Mouse (Mus musculus) CH12.LX (cell line): ENCODE measurements at regions not wholly inside any gene's neighbourhood (a gene's known extent, or its start where the extent isn't known, plus 50 kb on each side); places are given as distances from the start of the nearest gene placed in this dataset.

Experiments used
- DNase-seq: peaks from one replicate; pipeline ENCODE4 v3.0.0-alpha.2; 2013; ENCODE audit errors: extremely low read depth
- H3K27ac ChIP-seq: 2 replicates; pipeline ENCODE4 v1.5.1; 2012; ENCODE audit warnings: low read depth, mild to moderate bottlenecking, control low read depth, moderate library complexity; ENCODE audit not compliant: insufficient read depth
- H3K27me3 ChIP-seq: replicated peaks from 2 replicates; pipeline ENCODE3; 2012; ENCODE audit warnings: inconsistent platforms
- H3K36me3 ChIP-seq, 2 experiments: replicated peaks in 1 of 2; 2 replicates each; pipeline versions ENCODE3 to v1.6.1; 2012; ENCODE audit warnings: inconsistent platforms in 1 of 2, low read length in 1 of 2, mild to moderate bottlenecking in 1 of 2, mixed read lengths in 1 of 2, moderate library complexity in 1 of 2; ENCODE audit not compliant: control insufficient read depth in 1 of 2, insufficient read depth in 1 of 2
- H3K4me1 ChIP-seq, 2 experiments: 2 replicates each; pipeline ENCODE4 v1.6.1; 2012; ENCODE audit warnings: inconsistent platforms in 1 of 2, moderate library complexity in 1 of 2; ENCODE audit not compliant: insufficient read depth in 2 of 2, control insufficient read depth in 1 of 2
- H3K4me2 ChIP-seq: 2 replicates; pipeline ENCODE4 v1.6.1; 2012; ENCODE audit warnings: low read depth, mild to moderate bottlenecking, control low read depth; ENCODE audit not compliant: poor library complexity, insufficient read depth, severe bottlenecking
- H3K4me3 ChIP-seq, 3 experiments: fragments of 150-350 bp in 1 of 3; sonication (generic) in 1 of 3; replicated peaks in 1 of 3; 2 replicates each; pipeline versions ENCODE3 to v1.5.1; 2011 to 2012; ENCODE audit warnings: low read depth in 2 of 3, low read length in 2 of 3, mild to moderate bottlenecking in 2 of 3, moderate library complexity in 2 of 3, control low read depth in 1 of 3, improper control_type of control experiment in 1 of 3, inconsistent platforms in 1 of 3, mixed read lengths in 1 of 3; ENCODE audit not compliant: poor library complexity in 1 of 3
- H3K79me2 ChIP-seq: replicated peaks from 2 replicates; pipeline ENCODE4 v1.6.1; 2012; ENCODE audit warnings: mild to moderate bottlenecking, moderate library complexity; ENCODE audit not compliant: control insufficient read depth, poor library complexity, insufficient read depth, severe bottlenecking; ENCODE audit errors: extremely low read depth
- H3K9ac ChIP-seq: 2 replicates; pipeline ENCODE4 v1.6.1; 2012; ENCODE audit warnings: low read depth, mild to moderate bottlenecking, control low read depth, moderate library complexity; ENCODE audit not compliant: insufficient read depth
- H3K9me3 ChIP-seq: replicated peaks from 2 replicates; pipeline ENCODE3; 2012; ENCODE audit warnings: low read length, inconsistent platforms, mixed read lengths
- BHLHE40 ChIP-seq: IDR thresholded peaks from 2 replicates; pipeline ENCODE4 v1.6.1; 2011; ENCODE audit warnings: mild to moderate bottlenecking, low read depth, low read length, improper control_type of control experiment
- CHD1 ChIP-seq: IDR thresholded peaks from 2 replicates; pipeline ENCODE4 v1.6.1; 2012; ENCODE audit warnings: low read depth, low read length, improper control_type of control experiment, inconsistent platforms
- CTCF ChIP-seq, 2 experiments: IDR thresholded peaks in 1 of 2; conservative IDR thresholded peaks in 1 of 2; 2 replicates each; pipeline ENCODE4 v1.5.1; 2011 to 2012; ENCODE audit warnings: low read depth in 2 of 2, low read length in 2 of 2, improper control_type of control experiment in 1 of 2, inconsistent platforms in 1 of 2, mild to moderate bottlenecking in 1 of 2, moderate library complexity in 1 of 2
- E2F4 ChIP-seq: IDR thresholded peaks from 2 replicates; pipeline ENCODE4 v1.6.1; 2011; ENCODE audit warnings: low read depth, low read length, improper control_type of control experiment; ENCODE audit not compliant: insufficient replicate concordance
- ELF1 ChIP-seq: IDR thresholded peaks from 2 replicates; pipeline ENCODE4 v1.6.1; 2014; ENCODE audit warnings: low read depth, mild to moderate bottlenecking, inconsistent platforms, low read length, improper control_type of control experiment
- EP300 ChIP-seq: IDR thresholded peaks from 2 replicates; pipeline ENCODE4 v1.6.1; 2011; ENCODE audit warnings: low read length, improper control_type of control experiment
- GABPA ChIP-seq: IDR thresholded peaks from 2 replicates; pipeline ENCODE4 v1.6.1; 2012; ENCODE audit warnings: low read depth, low read length, improper control_type of control experiment, inconsistent platforms; ENCODE audit not compliant: insufficient replicate concordance
- IRF4 ChIP-seq: IDR thresholded peaks from 2 replicates; pipeline ENCODE4 v1.6.1; 2014; ENCODE audit warnings: low read depth, mild to moderate bottlenecking, inconsistent platforms, low read length, improper control_type of control experiment
- JUN ChIP-seq: IDR thresholded peaks from 2 replicates; pipeline ENCODE4 v1.6.1; 2011; ENCODE audit warnings: low read depth, mild to moderate bottlenecking, low read length, improper control_type of control experiment, moderate library complexity; ENCODE audit not compliant: insufficient read depth
- JUND ChIP-seq: conservative IDR thresholded peaks from 2 replicates; pipeline ENCODE4 v1.6.1; 2011; ENCODE audit warnings: low read depth, low read length, improper control_type of control experiment
- MAZ ChIP-seq: IDR thresholded peaks from 2 replicates; pipeline ENCODE4 v1.6.1; 2012; ENCODE audit warnings: low read depth, mild to moderate bottlenecking, inconsistent platforms, low read length, improper control_type of control experiment, moderate library complexity
- MEF2A ChIP-seq: IDR thresholded peaks from 2 replicates; pipeline ENCODE4 v1.6.1; 2014; ENCODE audit warnings: low read depth, mild to moderate bottlenecking, inconsistent platforms, low read length, improper control_type of control experiment, borderline replicate concordance
- MXI1 ChIP-seq: IDR thresholded peaks from 2 replicates; pipeline ENCODE4 v1.6.1; 2011; ENCODE audit warnings: mild to moderate bottlenecking, low read depth, low read length, improper control_type of control experiment
- MYC ChIP-seq: IDR thresholded peaks from 2 replicates; pipeline ENCODE4 v1.6.1; 2011; ENCODE audit warnings: low read depth, mild to moderate bottlenecking, improper control_type of control experiment, low read length
- NRF1 ChIP-seq: IDR thresholded peaks from 2 replicates; pipeline ENCODE4 v1.6.1; 2014; ENCODE audit warnings: low read depth, mild to moderate bottlenecking, inconsistent platforms, low read length, improper control_type of control experiment, moderate library complexity
- POLR2A ChIP-seq: IDR thresholded peaks from 2 replicates; pipeline ENCODE4 v1.6.1; 2011; ENCODE audit warnings: low read depth, mild to moderate bottlenecking, improper control_type of control experiment, low read length
- POLR2AphosphoS2 ChIP-seq: IDR thresholded peaks from 2 replicates; pipeline ENCODE4 v1.6.1; 2011; ENCODE audit warnings: low read depth, low read length, improper control_type of control experiment
- RAD21 ChIP-seq: IDR thresholded peaks from 2 replicates; pipeline ENCODE4 v1.6.1; 2011; ENCODE audit warnings: low read depth, mild to moderate bottlenecking, low read length, improper control_type of control experiment, moderate library complexity
- SIN3A ChIP-seq: IDR thresholded peaks from 2 replicates; pipeline ENCODE4 v1.6.1; 2012; ENCODE audit warnings: low read length, improper control_type of control experiment, inconsistent platforms
- SMC3 ChIP-seq: IDR thresholded peaks from 2 replicates; pipeline ENCODE4 v1.6.1; 2011; ENCODE audit warnings: low read depth, low read length, improper control_type of control experiment
- TBP ChIP-seq: conservative IDR thresholded peaks from 2 replicates; pipeline ENCODE4 v1.6.1; 2011; ENCODE audit warnings: low read depth, low read length, improper control_type of control experiment
- UBTF ChIP-seq: IDR thresholded peaks from 2 replicates; pipeline ENCODE4 v1.6.1; 2012; ENCODE audit warnings: low read depth, mild to moderate bottlenecking, inconsistent platforms, low read length, improper control_type of control experiment, moderate library complexity
- USF2 ChIP-seq: conservative IDR thresholded peaks from 2 replicates; pipeline ENCODE4 v1.6.1; 2011; ENCODE audit warnings: low read depth, low read length, improper control_type of control experiment
- ZC3H11A ChIP-seq: IDR thresholded peaks from 2 replicates; pipeline ENCODE4 v1.6.1; 2012; ENCODE audit warnings: low read depth, mild to moderate bottlenecking, inconsistent platforms, low read length, improper control_type of control experiment
- ZKSCAN1 ChIP-seq: IDR thresholded peaks from 2 replicates; pipeline ENCODE4 v1.6.1; 2012; ENCODE audit warnings: low read depth, inconsistent platforms, low read length, improper control_type of control experiment, borderline replicate concordance
- ZNF384 ChIP-seq: IDR thresholded peaks from 2 replicates; pipeline ENCODE4 v1.6.1; 2012; ENCODE audit warnings: low read depth, low read length, improper control_type of control experiment, inconsistent platforms
- dilution Hi-C: fragments of 300-500 bp; cut with MboI; formaldehyde crosslinking; loops from 2 replicates; pipeline ENCODE4 v1.14.3; 2020; ENCODE audit warnings: low sequenced_read_pairs; ENCODE audit not compliant: extremely low pct_unique_long_range_greater_than_20kb, extremely low pct_ligation_motif_present
- in situ Hi-C: fragments of 300-500 bp; cut with MboI; formaldehyde crosslinking; loops from 3 replicates; pipeline ENCODE4 v1.14.3; 2019; ENCODE audit warnings: low sequenced_read_pairs, low pct_ligation_motif_present, low pct_unique_long_range_greater_than_20kb, mixed read lengths

DNA sequence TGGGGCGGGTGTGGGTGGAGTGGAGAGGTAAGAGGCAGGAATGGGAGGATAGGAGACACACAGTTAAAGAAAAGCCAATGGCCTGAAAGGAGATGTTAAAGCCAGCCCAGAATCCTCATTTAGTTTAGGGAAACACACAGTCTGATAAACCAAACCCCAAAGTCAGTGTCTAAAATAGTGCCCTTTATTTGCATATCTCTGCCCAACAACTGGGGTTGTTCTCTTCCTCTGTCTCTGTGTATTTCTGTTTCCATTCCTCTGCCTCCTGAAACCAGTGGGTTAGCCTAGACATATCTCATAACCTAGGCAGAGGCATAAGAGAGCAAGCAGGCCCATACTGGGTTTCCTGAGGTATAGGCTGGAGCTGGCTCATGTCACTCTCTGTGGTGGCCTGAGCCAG lies 138.6 kb upstream of the Zc3h12a start:
- H3K4me3 ChIP-seq: no peak overlapping the region
- H3K4me1 ChIP-seq: peaks cover 12 to 14% of the 10 kb centered on the region in 2 experiments
- peaks cover 56% of the 10 kb centered on the region for H3K27me3 ChIP-seq
- no peaks in the 10 kb centered on the region for H3K36me3 ChIP-seq
- in situ Hi-C loops (no loop called here), dilution Hi-C loops (no loop called here)
- TF ChIP-seq ZNF384 (no peak), MEF2A (0 out of 2 replicates have a peak, but pooled peaks have one; percentile 21), UBTF (no peak), EP300 (peak; percentile 52; the same call in 1 of the 2 replicates), ZKSCAN1 (no peak), SIN3A (no peak), USF2 (no peak), MAZ (no peak), E2F4 (no peak)
- H3K9ac ChIP-seq: no peak overlapping the region
- no peak overlapping the region for H3K27ac ChIP-seq
- DNase-seq: peak; percentile 29
- H3K79me2 ChIP-seq: no peaks in the 10 kb centered on the region
- H3K9me3 ChIP-seq: no peaks in the 10 kb centered on the region
- H3K4me2 ChIP-seq: no peak overlapping the region

- Histone ChIP-seq H3K36me3 (no peaks in the 10 kb centered on the region), H3K9me3 (no peaks in the 10 kb centered on the region), H3K27ac (no peak overlapping the region), H3K4me2 (0 out of 2 replicates have a peak overlapping the region, but pooled peaks have one; percentile 11), H3K4me3 (no peak overlapping the region), H3K4me1 (peaks cover 12 to 14% of the 10 kb centered on the region in 2 experiments), H3K27me3 (peaks cover 58% of the 10 kb centered on the region), H3K79me2 (no peaks in the 10 kb centered on the region), H3K9ac (no peak overlapping the region)
- in situ Hi-C loops: no loop called here
- peak; percentile 74 for DNase-seq
- dilution Hi-C loops: no loop called here
- TF ChIP-seq GABPA: no peak
- no peak for TF ChIP-seq POLR2A
- TF ChIP-seq MYC: no peak
- TF ChIP-seq UBTF: no peak
- no peak for TF ChIP-seq ELF1
- TF ChIP-seq ZC3H11A: peak; percentile 15; the same call in 1 of the 2 replicates
- no peak for TF ChIP-seq JUN
- 0 out of 2 replicates have a peak, but pooled peaks have one; percentile 19 for TF ChIP-seq BHLHE40
- TF ChIP-seq POLR2AphosphoS2: no peak
- no peak for TF ChIP-seq TBP
- no peak for TF ChIP-seq MXI1
- peak; percentile 72 for TF ChIP-seq RAD21
- TF ChIP-seq CTCF (conservative IDR thresholded peaks at IDR 0.05 in 1 of 2, IDR thresholded peaks at IDR 0.05 in 1 of 2; ENCODE audit: low read depth in 2 of 2, low read length in 2 of 2): peak; percentile 85 to 94
- no peak for TF ChIP-seq CHD1
- no peak for TF ChIP-seq JUND
- peak; percentile 88 for TF ChIP-seq SMC3
- no peak for TF ChIP-seq ZKSCAN1
- TF ChIP-seq NRF1: no peak
- TF ChIP-seq IRF4: no peak
- TF ChIP-seq USF2: no peak
Observed at GRCm38 (mm10) chr4:125265575-125265974, 137.9 kb upstream of the Zc3h12a start.
